Mouse (Mus musculus) left cerebral cortex, adult 9 months (tissue): ENCODE results near the gene Ice2.

Experiments
- DNase-seq, 2 experiments: peaks; one replicate each; pipeline ENCODE4 v3.0.0; 2022; ENCODE audit warnings: low spot score in 2 of 2

Ice2 gene

GRCm38 (mm10) chr9:69397760-69398452 is at the start of gene Ice2:
Gene Ice2 (plus strand): TSS chr9:69397906.
- peak; percentile 33 to 76 for DNase-seq

DNA sequence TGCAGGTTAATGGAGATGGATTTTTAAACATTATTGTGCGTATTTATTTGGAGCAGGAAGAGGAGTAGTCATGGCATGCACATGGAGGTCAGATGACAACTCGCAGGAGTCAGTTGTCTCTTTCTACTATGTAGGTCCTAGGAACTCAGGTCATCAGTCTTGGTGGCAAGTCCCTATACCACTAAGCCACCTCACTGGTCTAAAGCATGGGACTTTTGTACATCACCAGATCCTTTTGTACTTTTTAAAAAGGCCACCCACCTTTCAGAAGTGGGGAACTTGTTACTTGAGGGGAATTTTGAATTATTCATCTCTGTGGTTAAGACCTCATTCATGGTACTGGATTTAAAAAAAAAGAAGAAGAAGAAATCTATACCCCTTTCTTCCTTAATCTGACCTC is 48.2 kb upstream of the Ice2 start:
- no peak for DNase-seq

DNA sequence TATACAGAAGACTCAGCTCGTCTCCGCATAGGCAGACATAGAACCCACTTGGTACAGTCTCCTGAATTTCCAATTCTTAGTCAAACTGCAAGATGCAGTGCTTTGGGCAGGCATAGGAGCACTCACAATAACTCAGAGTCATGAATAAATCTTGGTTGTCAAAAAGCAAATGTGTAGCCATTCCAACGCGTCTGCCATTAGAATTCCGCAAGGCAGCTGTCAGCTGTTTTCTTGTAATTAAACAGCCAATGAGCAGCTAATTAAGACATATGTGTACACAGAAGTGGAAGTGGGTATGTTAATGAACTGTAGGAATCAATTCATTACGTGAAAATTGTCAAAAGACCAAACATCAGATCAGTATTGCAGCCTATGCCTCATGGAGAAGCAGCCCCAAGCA is 43.5 kb upstream of the Ice2 start:
- no peak for DNase-seq

DNA sequence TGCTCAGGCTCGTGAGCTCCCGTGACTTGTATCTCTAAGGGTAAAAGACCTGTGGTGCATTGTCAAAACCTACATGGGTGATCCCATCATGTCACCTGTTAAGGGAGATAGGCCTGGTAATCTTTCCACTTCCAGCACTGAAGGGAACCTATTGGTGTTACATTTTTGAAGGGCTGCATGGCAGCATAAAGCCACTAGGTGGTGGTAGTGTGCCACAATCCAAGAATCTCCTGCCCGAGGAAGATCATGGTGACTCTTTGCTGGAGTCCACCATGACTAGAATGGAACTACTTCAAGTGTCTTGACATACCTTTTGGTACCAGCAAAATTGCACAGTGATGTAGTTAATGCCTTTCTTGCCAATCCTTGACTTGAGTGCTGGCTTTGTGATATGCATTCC is 39.9 kb upstream of the Ice2 start:
- peak in 1 of 2 experiments; percentile 72 for DNase-seq

- DNase-seq: no peak
Observed at GRCm38 (mm10) chr9:69358797-69359196, 38.9 kb upstream of the Ice2 start.

- no peak for DNase-seq
Observed at GRCm38 (mm10) chr9:69361951-69362445, 35.7 kb upstream of the Ice2 start.

GRCm38 (mm10) chr9:69362766-69363165 is 34.9 kb upstream of the Ice2 start:
- DNase-seq: no peak

GRCm38 (mm10) chr9:69364117-69364516 is 33.6 kb upstream of the Ice2 start:
- DNase-seq: no peak

- DNase-seq: no peak
Observed at GRCm38 (mm10) chr9:69367055-69367454, 30.7 kb upstream of the Ice2 start.

DNA sequence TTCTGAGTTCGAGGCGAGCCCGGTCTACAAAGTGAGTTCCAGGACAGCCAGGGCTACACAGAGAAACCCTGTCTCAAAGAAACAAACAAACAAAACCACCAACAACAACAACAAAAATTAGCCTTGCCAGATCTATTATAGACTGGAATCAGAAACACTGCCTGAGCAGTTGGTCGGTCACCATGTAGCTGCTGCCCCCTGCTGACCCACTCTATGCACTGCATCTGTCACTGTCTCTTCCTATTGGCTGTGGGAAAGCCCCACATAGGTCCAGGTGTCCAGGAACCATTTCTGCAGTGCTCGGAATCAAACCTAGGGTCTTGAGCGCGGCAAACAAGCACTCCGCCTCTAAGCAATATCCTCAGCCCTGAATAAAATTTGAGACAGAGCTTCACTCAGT is 29.6 kb upstream of the Ice2 start:
- DNase-seq: peak in 1 of 2 experiments; percentile 67

GRCm38 (mm10) chr9:69371046-69371724 is 26.5 kb upstream of the Ice2 start:
- no peak for DNase-seq

DNA sequence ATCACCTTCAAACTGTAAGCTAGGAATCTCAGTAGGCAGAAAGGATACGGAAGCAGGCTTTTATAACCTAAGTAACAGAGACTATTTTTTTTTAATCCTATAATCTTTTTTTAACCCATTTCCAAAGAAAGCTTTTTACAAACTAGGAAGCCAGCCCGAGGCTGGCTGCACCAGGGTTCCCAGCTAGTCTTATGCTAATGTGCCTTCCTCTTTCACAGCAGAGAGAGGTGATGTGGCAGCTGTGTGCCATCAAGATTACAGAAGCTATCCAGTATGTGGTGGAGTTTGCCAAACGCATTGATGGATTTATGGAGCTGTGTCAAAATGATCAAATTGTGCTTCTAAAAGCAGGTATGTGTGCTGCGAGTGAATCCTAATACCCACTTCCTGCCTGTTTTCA is 24.8 kb upstream of the Ice2 start:
- DNase-seq: no peak

DNA sequence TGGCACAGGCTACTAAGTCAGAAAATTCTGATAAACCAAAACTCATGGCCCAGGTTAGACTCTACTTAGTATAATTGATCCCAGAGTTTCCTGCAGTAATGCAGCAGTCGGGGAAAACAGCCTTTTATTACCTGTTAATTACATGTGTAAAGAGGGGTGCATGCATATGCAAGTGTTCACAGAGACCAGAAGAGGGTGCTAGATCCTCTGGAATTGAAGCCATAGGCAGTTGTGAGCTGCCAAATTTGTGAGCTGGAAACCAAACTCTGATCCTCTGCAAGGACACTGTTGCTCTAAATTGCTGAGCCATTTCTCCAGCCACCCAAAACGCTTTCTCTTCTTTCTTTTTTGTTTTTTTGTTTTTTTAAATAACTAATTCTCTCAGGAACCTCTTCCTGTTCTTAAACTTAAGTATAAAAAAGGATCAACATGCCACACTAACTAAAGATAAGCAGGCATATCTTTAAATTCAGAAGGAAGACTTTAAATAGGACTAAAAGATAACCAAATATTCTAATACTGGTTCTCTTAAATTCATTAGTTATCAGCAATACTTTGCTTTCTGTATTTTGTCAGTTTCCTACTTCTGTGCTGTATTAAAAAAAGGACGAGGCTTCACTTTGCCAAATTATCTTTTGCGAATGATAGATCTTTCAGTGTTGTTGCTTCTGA is 20.6 kb upstream of the Ice2 start:
- no peak for DNase-seq

GRCm38 (mm10) chr9:69377654-69378045 is 20.1 kb upstream of the Ice2 start:
- no peak for DNase-seq

GRCm38 (mm10) chr9:69380546-69380945 is 17.2 kb upstream of the Ice2 start:
- no peak for DNase-seq

- no peak for DNase-seq
Observed at GRCm38 (mm10) chr9:69381741-69382140, 16.0 kb upstream of the Ice2 start.

DNA sequence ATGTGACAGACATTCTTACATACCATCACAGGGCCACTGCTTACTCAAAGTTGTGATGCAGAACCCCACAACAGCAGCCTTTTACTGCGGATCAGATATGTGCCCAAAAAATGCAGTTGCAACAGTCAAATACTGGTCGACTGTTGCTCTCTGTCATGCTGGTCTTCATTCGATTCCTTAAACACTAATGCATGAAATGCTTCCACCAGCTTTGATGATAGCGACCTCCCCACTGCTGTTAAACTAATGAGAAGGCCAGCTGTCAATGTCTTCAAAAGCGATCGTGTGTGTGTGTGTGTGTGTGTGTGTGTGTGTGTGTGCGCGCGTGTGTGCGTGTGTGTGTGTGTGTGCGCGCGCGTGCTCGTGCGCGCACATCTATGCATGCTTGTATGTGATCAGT is 13.2 kb upstream of the Ice2 start:
- DNase-seq: no peak

DNA sequence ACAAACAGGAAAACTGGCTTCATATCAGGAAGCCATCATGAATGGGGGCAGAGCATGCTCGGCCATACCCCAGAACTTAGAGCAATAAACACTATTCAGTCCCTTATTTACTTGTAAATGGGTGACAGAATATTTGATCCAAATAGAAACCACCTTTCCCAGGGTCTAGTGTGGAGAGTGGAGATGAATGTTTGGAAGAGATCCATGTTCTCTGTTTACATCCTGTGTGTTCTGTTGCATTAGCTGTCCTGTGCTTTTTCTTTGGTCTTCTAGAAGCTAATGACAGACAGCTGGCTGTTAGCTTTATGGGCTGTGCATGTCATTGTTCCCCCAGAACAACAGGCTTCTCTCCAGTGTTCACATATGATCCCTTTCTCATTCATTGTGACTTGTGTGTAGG is 12.8 kb upstream of the Ice2 start:
- DNase-seq: no peak

DNA sequence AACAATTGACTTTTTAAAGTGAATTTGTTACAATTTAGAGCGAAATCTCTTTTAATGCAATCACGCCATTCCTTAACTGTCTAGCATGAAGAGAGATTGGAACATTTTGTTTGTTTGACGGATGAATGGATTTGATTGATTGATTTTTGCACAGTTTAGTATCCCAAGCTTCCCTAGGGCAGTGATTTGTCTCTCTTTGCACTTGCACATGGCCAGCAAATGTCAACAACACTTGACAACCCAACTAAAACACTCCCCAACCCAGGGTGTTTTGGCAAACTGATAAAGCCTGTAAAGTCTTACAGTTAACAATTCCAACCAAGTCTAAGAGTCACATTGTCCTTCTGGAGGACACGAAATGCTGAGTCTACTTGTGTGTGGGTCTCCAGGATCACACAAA is 10.4 kb upstream of the Ice2 start:
- no peak for DNase-seq

- no peak for DNase-seq
Observed at GRCm38 (mm10) chr9:69390631-69391030, 7.1 kb upstream of the Ice2 start.

- no peak for DNase-seq
Observed at GRCm38 (mm10) chr9:69394234-69394633, 3.5 kb upstream of the Ice2 start.

DNA sequence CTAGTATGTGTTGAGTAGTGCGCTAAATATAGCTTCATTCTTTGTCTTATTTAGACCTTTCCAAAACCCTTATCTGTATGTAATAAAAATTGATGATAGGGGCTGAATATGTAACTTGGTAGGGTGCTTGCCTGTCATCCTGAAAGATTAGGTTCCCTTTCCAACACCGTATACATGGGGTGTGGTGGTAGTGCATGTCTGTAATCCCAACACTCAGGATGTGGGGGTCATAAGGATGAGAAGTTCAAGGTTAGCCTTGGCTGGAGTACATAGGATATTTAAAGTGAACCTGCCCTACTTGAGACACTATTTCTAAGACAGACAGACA is 310 bp upstream of the Ice2 start:
- DNase-seq: no peak

DNA sequence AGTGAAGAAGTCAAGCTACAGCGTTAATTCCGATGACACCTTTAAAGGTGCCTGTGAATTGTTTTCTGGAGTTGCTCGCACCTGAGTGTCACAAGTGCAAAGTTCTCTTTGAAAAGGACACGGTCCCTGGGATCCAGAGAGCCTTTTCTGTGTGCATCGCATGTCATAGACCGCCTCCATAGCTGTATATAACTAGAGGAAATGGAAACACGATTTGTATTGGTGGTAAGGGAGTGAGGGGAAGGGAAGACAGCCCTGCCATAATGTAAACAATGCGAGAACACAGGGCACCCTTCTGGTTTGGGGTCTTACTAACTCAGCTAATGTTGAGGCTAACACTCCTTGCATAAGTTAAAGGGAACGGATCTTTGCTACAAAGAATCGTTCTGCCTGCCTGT is 746 bp downstream of the Ice2 start:
- DNase-seq: no peak
